Mouse (Mus musculus): Measurements from ENCODE around the gene Cds2. TPM values are rescaled to one million over a fixed set of nuclear protein-coding genes. Genes with fewer than 3 reads are reported as not detected.
A peak's percentile ranks its signal among the peaks of the same experiment; 100 is the strongest.

Gene Cds2
- polyA plus RNA-seq, 1 experiment from 2014 or later: 20.4 TPM

DNA sequence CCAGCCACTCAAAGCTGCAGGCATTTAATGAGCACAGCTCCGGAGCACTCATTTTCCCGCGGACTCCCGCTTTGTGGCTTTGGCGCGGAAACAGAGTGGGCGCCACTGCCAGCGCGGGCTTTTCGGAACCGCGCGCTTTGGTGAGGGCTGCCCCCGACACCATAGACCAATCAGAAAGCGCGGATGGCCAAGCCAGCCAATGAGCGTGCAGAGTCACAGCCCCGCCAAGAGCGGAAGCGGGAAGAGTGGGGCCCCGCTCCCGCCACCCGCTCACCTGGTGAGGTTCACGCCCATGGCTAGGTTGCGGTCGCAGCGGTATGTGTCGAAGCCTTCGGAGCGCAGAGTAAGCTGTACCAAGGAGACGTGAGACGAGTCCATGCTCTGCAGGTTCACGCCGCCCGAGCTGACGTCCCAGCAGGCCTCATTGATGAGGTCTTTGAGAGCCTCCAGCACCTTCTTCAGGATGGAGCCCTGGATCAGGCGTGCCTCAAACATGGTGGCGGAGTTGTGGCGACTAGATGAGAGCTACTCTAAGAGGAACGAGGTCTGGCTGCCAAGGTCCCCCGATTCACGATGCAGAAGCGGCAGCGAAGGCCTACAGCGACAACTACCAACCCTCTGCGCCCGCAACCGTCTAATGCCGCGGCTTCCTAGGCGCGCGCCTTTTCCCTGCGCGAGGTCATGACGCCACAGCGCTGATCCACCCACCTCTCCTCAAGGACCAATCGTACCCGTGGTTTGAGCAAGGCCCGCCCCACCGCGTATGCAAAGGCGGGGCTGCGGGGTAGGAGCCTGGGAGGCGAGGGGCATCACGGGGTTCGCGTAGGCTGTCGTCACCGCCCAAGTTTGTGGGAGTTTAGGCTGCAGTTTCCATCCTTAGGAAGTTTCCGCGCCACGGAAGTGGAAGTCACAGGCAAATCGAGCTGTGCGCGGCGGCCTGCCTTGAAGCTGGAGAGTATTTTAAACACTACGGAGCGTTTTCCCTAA lies 10.1 kb upstream of the Cds2 start, which contains the start of gene Pcna:
TSS of gene Pcna (minus strand) at position 773 of the 987 bp plus-strand sequence.
- WGBS: under 1% methylated on average over 79 of the region's 79 CpGs
- peak within 1 kb of the TSS; percentile 78 for H3K4me3 ChIP-seq
- H3K36me3 ChIP-seq: peaks cover 33% of the 10 kb centered on the region
- H3K27ac ChIP-seq: peak within 1 kb of the TSS; percentile 91
- H3K27me3 ChIP-seq (ENCODE audit: insufficient read depth, poor library complexity, severe bottlenecking): no peaks in the 10 kb centered on the region
- peak; percentile 99 for DNase-seq (ENCODE audit: low spot score)
- H3K4me1 ChIP-seq: peaks cover 9% of the 10 kb centered on the region
- no peaks in the 10 kb centered on the region for H3K9me3 ChIP-seq

DNA sequence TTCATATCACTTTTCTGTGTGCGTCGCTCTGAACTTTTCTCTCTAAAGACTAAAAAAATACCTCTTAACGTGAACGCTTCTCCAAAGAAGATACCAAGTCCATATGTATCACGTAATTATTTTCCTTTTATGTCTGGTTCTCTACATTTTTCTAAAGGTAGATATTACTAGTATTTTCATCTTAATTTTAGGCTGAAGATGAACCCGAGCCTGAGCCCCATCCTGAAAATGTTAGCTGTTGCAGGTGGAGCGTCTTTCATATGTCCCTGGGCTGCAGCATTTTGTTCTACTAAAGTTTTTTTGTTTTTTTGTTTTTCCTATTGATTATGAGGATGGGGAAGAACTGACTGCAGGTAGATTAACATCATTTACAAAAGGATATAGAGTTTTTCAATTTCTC lies 9.3 kb upstream of the Cds2 start:
- DNase-seq (ENCODE audit: low spot score): no peak
- H3K27ac ChIP-seq: peak overlapping the region; percentile 91
- peaks cover 3% of the 10 kb centered on the region; the same call in 1 of the 2 replicates for H3K4me1 ChIP-seq
- peaks cover 26% of the 10 kb centered on the region for H3K36me3 ChIP-seq
- WGBS: 2% methylated on average over 7 of the region's 7 CpGs
- H3K9me3 ChIP-seq: no peaks in the 10 kb centered on the region
- no peaks in the 10 kb centered on the region for H3K27me3 ChIP-seq (ENCODE audit: insufficient read depth, poor library complexity, severe bottlenecking)
- H3K4me3 ChIP-seq: peak overlapping the region; percentile 78

DNA sequence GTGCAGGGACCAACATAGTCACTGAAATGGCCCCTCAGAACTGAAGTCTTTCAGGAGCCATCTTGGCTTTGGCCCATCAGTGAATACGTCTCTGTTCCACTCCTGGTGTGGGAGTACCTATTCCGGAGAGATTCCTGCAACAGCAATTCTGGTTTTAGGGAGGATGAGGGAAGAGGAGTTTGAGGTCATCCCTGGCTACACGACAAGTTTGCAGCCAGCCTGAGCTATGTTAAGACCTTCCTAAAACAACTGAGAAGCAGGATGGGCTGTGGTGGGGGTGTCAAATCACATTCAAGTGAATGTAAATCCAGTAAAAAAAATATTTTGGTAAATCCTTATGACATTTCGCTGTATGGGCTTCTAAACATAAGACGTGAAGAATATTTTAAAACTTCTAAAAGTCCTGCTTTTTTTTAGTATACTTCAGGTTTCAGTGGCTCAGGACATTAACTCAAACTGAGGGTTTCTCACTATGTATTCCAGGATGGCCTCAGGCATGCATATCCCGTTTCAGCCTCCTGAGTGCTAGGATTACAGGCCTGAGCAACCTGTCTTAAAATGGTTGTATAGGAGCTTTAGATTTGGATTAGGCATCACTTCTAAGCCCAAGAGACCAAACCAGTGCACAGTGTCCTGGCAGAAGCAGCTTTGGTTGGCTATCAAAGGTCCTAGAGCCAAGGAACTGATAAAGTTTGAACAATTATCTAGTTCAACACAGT lies 5.4 kb upstream of the Cds2 start:
- Histone ChIP-seq H3K36me3 (no peaks in the 10 kb centered on the region), H3K9me3 (no peaks in the 10 kb centered on the region), H3K27me3 (ENCODE audit: insufficient read depth, poor library complexity, severe bottlenecking) (no peaks in the 10 kb centered on the region), H3K4me1 (no peaks in the 10 kb centered on the region), H3K27ac (no peak overlapping the region), H3K4me3 (no peak overlapping the region)
- 88% methylated on average over 6 of the region's 6 CpGs for WGBS
- no peak for DNase-seq (ENCODE audit: low spot score)

DNA sequence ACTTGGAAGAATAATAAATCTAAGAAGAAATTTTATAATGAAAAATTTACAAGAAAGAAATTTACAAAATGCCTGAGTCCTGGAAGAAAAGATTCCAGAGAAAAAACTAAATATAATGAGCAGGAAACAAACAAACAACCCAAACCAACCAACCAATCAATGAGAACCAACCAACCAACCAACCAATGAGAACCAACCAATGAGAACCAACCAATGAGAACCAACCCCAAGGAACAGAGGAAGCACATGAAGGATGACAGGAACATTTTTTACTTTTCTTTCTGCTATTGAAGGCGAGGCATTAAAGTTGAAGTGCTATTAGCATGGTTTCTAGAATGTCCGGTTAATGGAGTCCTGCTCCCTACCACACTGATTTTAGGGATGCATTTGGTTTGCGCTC lies 2.3 kb upstream of the Cds2 start:
- Histone ChIP-seq H3K4me1 (peaks cover 17% of the 10 kb centered on the region), H3K9me3 (no peaks in the 10 kb centered on the region), H3K4me3 (no peak overlapping the region), H3K36me3 (no peaks in the 10 kb centered on the region), H3K27ac (no peak overlapping the region), H3K27me3 (ENCODE audit: insufficient read depth, poor library complexity, severe bottlenecking) (no peaks in the 10 kb centered on the region)
- DNase-seq (ENCODE audit: low spot score): no peak
- 92% methylated on average over 3 of the region's 3 CpGs for WGBS

DNA sequence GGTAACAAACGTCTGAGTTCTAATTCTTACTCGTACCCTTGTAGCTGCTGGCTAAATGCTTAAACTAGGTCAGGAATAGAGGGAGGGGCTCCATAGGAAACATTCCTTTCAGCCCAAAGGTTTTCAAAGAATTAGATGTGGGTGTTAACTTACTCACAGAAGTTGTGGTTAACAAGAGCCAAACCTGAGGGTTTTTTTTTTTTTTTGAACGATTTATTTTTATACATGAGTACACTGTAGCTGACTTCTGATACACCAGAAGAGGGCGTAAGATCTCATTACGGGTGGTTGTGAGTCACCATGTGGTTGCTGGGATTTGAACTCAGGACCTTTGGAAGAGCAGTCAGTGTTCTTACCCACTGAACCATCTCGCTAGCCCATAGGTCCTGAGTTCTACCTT lies 773 bp upstream of the Cds2 start:
- Histone ChIP-seq H3K27me3 (ENCODE audit: insufficient read depth, poor library complexity, severe bottlenecking) (no peaks in the 10 kb centered on the region), H3K9me3 (no peaks in the 10 kb centered on the region), H3K4me1 (peaks cover 17% of the 10 kb centered on the region), H3K4me3 (no peak overlapping the region), H3K36me3 (no peaks in the 10 kb centered on the region), H3K27ac (no peak overlapping the region)
- WGBS: 69% methylated on average over 6 of the region's 6 CpGs
- no peak for DNase-seq (ENCODE audit: low spot score)

DNA sequence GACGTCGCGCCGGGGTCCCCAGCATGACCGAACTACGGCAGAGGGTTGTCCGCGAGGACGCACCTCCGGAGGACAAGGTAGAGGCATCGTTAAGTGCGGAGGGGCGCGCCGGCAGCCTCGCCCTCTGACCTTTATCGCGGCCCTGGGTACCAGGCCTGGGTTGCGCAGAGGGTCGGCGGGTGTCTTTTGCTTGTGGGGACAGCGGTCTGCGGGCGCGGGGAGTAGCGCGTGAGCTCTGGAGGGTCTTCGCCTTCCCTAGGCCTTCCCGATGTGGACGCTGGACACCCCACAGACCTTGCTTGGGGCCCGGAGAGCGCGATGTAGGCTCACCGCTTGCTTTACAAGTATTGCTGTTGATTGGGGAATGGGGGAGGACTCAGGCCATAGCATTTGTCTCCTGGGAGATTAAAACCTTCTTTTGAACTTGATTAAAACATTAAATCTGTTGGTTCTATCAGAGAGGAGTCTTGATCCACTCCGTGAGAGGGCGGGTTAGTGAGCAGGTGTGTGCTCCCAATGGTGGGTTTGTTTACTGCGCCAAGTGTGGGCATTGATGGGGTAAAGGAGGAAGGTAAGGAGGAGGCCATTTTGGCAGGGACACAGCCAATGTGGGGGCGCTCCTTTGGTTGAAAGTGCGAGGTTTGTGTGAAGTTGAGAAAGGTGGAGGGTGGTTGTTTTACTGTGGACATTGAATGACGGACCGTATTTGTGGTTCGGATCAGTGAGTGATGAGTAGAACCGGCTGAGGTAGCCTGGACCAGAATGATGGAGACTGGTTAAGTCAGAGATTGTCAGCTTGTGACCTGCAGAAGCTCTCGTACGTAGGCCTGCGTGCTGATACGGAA lies 695 bp downstream of the Cds2 start:
- Histone ChIP-seq H3K27me3 (ENCODE audit: insufficient read depth, poor library complexity, severe bottlenecking) (no peaks in the 10 kb centered on the region), H3K36me3 (no peaks in the 10 kb centered on the region), H3K4me3 (peak overlapping the region; percentile 95), H3K4me1 (peaks cover 17% of the 10 kb centered on the region), H3K9me3 (no peaks in the 10 kb centered on the region), H3K27ac (peak overlapping the region; percentile 96)
- peak; percentile 75 for DNase-seq (ENCODE audit: low spot score)
- WGBS: under 1% methylated on average over 47 of the region's 47 CpGs

DNA sequence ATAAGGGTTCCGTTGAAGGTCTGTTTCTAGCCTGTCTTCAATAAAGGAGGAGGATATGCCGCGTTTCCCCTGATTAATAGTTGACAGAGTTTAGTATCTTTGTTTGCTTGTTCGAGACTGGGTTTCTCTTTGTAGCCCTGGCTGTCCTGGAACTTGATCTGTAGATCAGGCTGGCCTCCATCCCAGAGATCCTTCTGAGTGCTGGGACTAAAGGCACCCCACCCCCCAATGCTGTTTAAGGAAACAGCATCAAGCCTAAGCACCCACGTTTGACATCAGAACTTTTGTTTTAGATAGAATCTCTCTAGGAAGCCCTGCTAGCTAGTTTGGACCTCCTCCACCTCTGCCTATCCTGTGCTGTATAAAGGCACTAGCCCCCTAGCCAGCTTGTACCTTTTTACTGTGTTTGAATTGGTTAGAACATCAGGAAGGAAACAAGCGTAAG lies 1.3 kb downstream of the Cds2 start:
- Histone ChIP-seq H3K9me3 (no peaks in the 10 kb centered on the region), H3K4me1 (peaks cover 19% of the 10 kb centered on the region), H3K27me3 (ENCODE audit: insufficient read depth, poor library complexity, severe bottlenecking) (no peaks in the 10 kb centered on the region), H3K36me3 (no peaks in the 10 kb centered on the region), H3K4me3 (peak overlapping the region; percentile 95), H3K27ac (peak overlapping the region; percentile 96)
- DNase-seq (ENCODE audit: low spot score): peak; percentile 66
- WGBS: 18% methylated on average over 6 of the region's 6 CpGs

DNA sequence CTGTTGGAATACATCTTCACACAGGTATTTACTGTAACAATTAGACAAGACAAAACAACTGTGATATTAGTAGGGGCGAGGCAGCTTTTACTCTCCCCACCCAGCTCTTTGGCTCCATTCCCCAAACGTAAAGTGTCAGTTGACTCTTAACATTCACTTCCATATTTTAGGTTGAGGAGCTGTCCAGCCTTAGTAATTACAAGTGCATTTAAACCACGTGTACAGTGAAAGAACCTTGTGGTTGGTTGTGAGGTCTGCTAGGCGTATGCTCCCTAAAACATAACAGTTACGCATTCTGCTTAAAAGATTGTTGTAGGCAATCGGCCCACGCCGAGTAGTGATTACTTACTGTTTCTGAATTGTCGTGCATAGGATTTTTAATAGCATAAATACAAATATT lies 2.2 kb downstream of the Cds2 start:
- H3K4me1 ChIP-seq: peaks cover 28% of the 10 kb centered on the region
- 88% methylated on average over 9 of the region's 9 CpGs for WGBS
- H3K9me3 ChIP-seq: no peaks in the 10 kb centered on the region
- no peak for DNase-seq (ENCODE audit: low spot score)
- H3K36me3 ChIP-seq: no peaks in the 10 kb centered on the region
- no peak overlapping the region for H3K4me3 ChIP-seq
- H3K27me3 ChIP-seq (ENCODE audit: insufficient read depth, poor library complexity, severe bottlenecking): no peaks in the 10 kb centered on the region
- no peak overlapping the region for H3K27ac ChIP-seq

DNA sequence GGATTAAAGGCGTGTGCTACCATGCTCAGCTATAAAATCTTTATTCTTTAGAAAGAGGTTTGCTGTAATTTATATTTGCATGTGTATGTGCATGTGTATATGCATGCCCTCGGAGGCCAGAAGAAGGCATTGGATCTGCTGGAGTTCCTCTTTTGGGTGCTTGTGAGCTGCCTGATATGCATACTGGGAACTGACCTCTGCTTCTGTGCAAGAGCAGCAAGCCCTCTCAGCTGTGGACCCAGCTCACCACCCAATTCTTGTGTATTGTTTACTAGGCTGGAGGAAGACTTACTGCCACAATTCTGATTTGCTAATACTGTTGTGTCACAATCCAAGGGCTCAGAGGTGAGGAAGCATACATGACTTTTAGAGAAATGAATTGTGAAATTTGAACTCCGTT lies 3.1 kb downstream of the Cds2 start:
- no peaks in the 10 kb centered on the region for H3K27me3 ChIP-seq (ENCODE audit: insufficient read depth, poor library complexity, severe bottlenecking)
- peak; percentile 68 for DNase-seq (ENCODE audit: low spot score)
- no peak overlapping the region for H3K4me3 ChIP-seq
- no peak overlapping the region for H3K27ac ChIP-seq
- no peaks in the 10 kb centered on the region for H3K9me3 ChIP-seq
- H3K4me1 ChIP-seq: peaks cover 34% of the 10 kb centered on the region
- H3K36me3 ChIP-seq: no peaks in the 10 kb centered on the region
- WGBS: 86% methylated on average over 3 of the region's 3 CpGs

DNA sequence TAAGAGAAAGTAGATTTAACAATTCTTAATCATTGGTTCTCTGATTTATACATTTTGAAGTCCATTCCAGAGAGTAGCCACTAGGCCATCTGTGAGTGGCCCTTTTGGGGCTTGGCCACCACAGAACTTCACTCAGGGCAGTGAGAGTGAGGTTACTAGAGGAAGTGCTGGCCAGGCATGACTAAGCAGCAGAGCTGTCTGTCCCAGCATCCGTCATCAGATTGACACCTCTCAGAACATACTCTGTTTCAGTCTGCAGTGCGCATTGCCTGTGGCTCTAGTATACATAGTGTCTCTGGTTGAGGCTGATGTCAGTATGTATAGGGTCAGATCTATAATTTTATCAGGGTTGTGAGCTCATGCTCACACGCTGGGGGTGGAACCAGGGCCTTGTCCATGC lies 6.3 kb downstream of the Cds2 start:
- peak; percentile 76 for DNase-seq (ENCODE audit: low spot score)
- no peaks in the 10 kb centered on the region for H3K27me3 ChIP-seq (ENCODE audit: insufficient read depth, poor library complexity, severe bottlenecking)
- peaks cover 29% of the 10 kb centered on the region for H3K4me1 ChIP-seq
- no peaks in the 10 kb centered on the region for H3K36me3 ChIP-seq
- no peak overlapping the region for H3K4me3 ChIP-seq
- H3K9me3 ChIP-seq: no peaks in the 10 kb centered on the region
- H3K27ac ChIP-seq: no peak overlapping the region
- WGBS: 54% methylated on average over 3 of the region's 3 CpGs

DNA sequence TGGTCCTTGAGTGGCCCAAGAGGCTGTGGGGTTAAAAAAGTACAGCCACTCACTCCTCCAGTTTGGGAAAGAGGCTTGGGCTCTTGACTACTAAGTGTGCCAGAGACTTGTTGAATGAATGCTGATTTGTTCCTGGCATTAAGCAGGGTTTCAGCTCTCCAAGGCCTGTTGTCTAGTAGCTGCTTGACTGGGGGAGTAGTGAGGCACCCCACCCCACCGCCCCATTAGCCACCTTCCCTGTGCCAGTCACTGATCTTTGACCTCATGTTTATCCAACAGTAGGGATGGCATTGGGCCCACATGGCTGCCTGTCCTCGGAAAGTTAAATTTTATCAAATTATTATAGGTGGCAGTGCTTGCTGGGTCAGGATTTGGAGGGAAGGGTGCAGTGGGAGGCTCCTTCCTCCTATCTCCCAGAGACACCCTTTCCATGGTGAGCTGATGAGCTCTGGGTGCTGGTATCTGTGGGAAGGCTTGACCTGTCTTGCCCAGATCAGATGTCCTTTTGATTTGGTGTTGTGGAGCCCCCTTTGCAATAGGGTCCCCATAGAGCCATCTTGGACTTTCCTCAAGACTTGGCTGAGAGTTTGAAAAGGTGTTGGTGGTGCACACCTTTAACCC lies 7.5 kb downstream of the Cds2 start:
- Histone ChIP-seq H3K9me3 (no peaks in the 10 kb centered on the region), H3K27me3 (ENCODE audit: insufficient read depth, poor library complexity, severe bottlenecking) (no peaks in the 10 kb centered on the region), H3K4me1 (peaks cover 20% of the 10 kb centered on the region), H3K27ac (0 out of 2 replicates have a peak overlapping the region, but pooled peaks have one; percentile 2), H3K36me3 (no peaks in the 10 kb centered on the region; the same call in 1 of the 2 replicates), H3K4me3 (no peak overlapping the region)
- DNase-seq (ENCODE audit: low spot score): peak; percentile 74
- 63% methylated on average over 2 of the region's 2 CpGs for WGBS
